Mouse (Mus musculus) heart, embryonic 11.5 days (tissue): ENCODE data around the gene Nav3. TPM values are rescaled to one million over a fixed set of nuclear protein-coding genes. Genes with fewer than 3 reads are reported as not detected.

Experiments
- ATAC-seq: fragments of 200-750 bp; cut with Nextera tagmentation; replicated peaks from 2 replicates; pipeline ENCODE4 v1.8.0; 2017; ENCODE audit warnings: moderate library complexity; ENCODE audit not compliant: insufficient number of reproducible peaks, low FRiP score, low TSS enrichment
- H3K27ac ChIP-seq: fragments of 300-500 bp; sonication (generic); 2 replicates; pipeline ENCODE4 v1.5.1; 2014; ENCODE audit warnings: mild to moderate bottlenecking, low read depth, low read length
- H3K27me3 ChIP-seq: fragments of 300-500 bp; sonication (generic); 2 replicates; pipeline ENCODE4 v1.6.1; 2014; ENCODE audit warnings: mild to moderate bottlenecking, low read length, mixed read lengths; ENCODE audit not compliant: control insufficient read depth, insufficient read depth
- H3K36me3 ChIP-seq: fragments of 300-500 bp; sonication (generic); 2 replicates; pipeline ENCODE4 v1.6.1; 2014; ENCODE audit warnings: mild to moderate bottlenecking, low read length, moderate library complexity, mixed read lengths; ENCODE audit not compliant: control insufficient read depth, insufficient read depth
- H3K4me1 ChIP-seq: fragments of 300-500 bp; sonication (generic); 2 replicates; pipeline ENCODE4 v1.6.1; 2014; ENCODE audit warnings: low read length; ENCODE audit not compliant: control insufficient read depth, insufficient read depth
- H3K4me2 ChIP-seq: fragments of 300-500 bp; sonication (generic); 2 replicates; pipeline ENCODE4 v1.6.1; 2014; ENCODE audit warnings: mild to moderate bottlenecking, moderate library complexity
- H3K4me3 ChIP-seq: fragments of 300-500 bp; sonication (generic); 2 replicates; pipeline ENCODE4 v1.5.1; 2014; ENCODE audit warnings: low read depth, low read length
- H3K9ac ChIP-seq: fragments of 300-500 bp; sonication (generic); 2 replicates; pipeline ENCODE4 v1.6.1; 2014; ENCODE audit warnings: mild to moderate bottlenecking, low read depth, low read length, moderate library complexity
- H3K9me3 ChIP-seq: fragments of 300-500 bp; sonication (generic); replicated peaks from 2 replicates; pipeline ENCODE4 v1.6.1; 2016; ENCODE audit warnings: low read length; ENCODE audit not compliant: control insufficient read depth
- WGBS: fragments of 180-500 bp; shearing (Covaris S2); extraction: QIAGEN DNeasy Blood & Tissue Kit; methylation state at CpG from one replicate; pipeline ENCODE4 v1.1.7; 2014; ENCODE audit not compliant: insufficient replicate concordance; 5-methylcytosine and 5-hydroxymethylcytosine counted together
- polyA plus RNA-seq: library from polyadenylated mRNA; unstranded; fragments of >200 nt; fragmentation: Nextera tagmentation; extraction: Ambion mirVana; gene quantifications from 2 replicates; pipeline ENCODE4 v1.2.1, GENCODE M21; 2014

Nav3 gene
- polyA plus RNA-seq, 1 experiment from 2014 or later = 1.9 TPM

GRCm38 (mm10) chr10:109864708-109865107, 591.3 kb downstream of the Nav3 start:
- Histone ChIP-seq H3K9ac (no peak overlapping the region), H3K4me2 (no peak overlapping the region), H3K9me3 (no peaks in the 10 kb centered on the region), H3K4me3 (no peak overlapping the region), H3K27ac (no peak overlapping the region), H3K36me3 (no peaks in the 10 kb centered on the region), H3K27me3 (no peaks in the 10 kb centered on the region), H3K4me1 (no peaks in the 10 kb centered on the region)
- 27% methylated on average over 4 of the region's 4 CpGs for WGBS
- ATAC-seq = no peak

GRCm38 (mm10) chr10:109861275-109861674, 594.7 kb downstream of the Nav3 start:
- 65% methylated on average over 2 of the region's 2 CpGs for WGBS
- H3K4me3 ChIP-seq = no peak overlapping the region
- H3K4me2 ChIP-seq = no peak overlapping the region
- H3K4me1 ChIP-seq = no peaks in the 10 kb centered on the region
- no peak overlapping the region for H3K27ac ChIP-seq
- no peaks in the 10 kb centered on the region for H3K27me3 ChIP-seq
- ATAC-seq = no peak
- H3K9me3 ChIP-seq = no peaks in the 10 kb centered on the region
- no peak overlapping the region for H3K9ac ChIP-seq
- H3K36me3 ChIP-seq = no peaks in the 10 kb centered on the region

GRCm38 (mm10) chr10:109858568-109858967, 597.4 kb downstream of the Nav3 start:
- no peak overlapping the region for H3K27ac ChIP-seq
- H3K4me3 ChIP-seq = no peak overlapping the region
- H3K4me1 ChIP-seq = no peaks in the 10 kb centered on the region
- no peaks in the 10 kb centered on the region for H3K36me3 ChIP-seq
- no peak overlapping the region for H3K9ac ChIP-seq
- H3K9me3 ChIP-seq = no peaks in the 10 kb centered on the region
- no peaks in the 10 kb centered on the region for H3K27me3 ChIP-seq
- no peak overlapping the region for H3K4me2 ChIP-seq
- ATAC-seq = no peak
- WGBS = 83% methylated on average over 2 of the region's 2 CpGs

GRCm38 (mm10) chr10:109852392-109852791, 603.6 kb downstream of the Nav3 start:
- no peak overlapping the region for H3K4me3 ChIP-seq
- H3K9me3 ChIP-seq = no peaks in the 10 kb centered on the region
- no peak overlapping the region for H3K27ac ChIP-seq
- no peaks in the 10 kb centered on the region for H3K36me3 ChIP-seq
- WGBS = 31% methylated on average over 7 of the region's 7 CpGs
- H3K9ac ChIP-seq = no peak overlapping the region
- ATAC-seq = peak; percentile 68; the same call in 1 of the 2 replicates
- no peak overlapping the region for H3K4me2 ChIP-seq
- H3K4me1 ChIP-seq = no peaks in the 10 kb centered on the region
- no peaks in the 10 kb centered on the region for H3K27me3 ChIP-seq

- Histone ChIP-seq H3K4me2 (no peak overlapping the region), H3K4me1 (no peaks in the 10 kb centered on the region), H3K4me3 (no peak overlapping the region), H3K36me3 (no peaks in the 10 kb centered on the region), H3K9ac (no peak overlapping the region), H3K9me3 (no peaks in the 10 kb centered on the region), H3K27ac (no peak overlapping the region), H3K27me3 (no peaks in the 10 kb centered on the region)
- WGBS = 74% methylated on average over 4 of the region's 4 CpGs
- ATAC-seq = no peak
Measured at GRCm38 (mm10) chr10:109847631-109848030, 608.4 kb downstream of the Nav3 start.

- H3K4me1 ChIP-seq = no peaks in the 10 kb centered on the region
- 71% methylated on average over 4 of the region's 4 CpGs for WGBS
- H3K9ac ChIP-seq = no peak overlapping the region
- no peak overlapping the region for H3K27ac ChIP-seq
- no peak overlapping the region for H3K4me2 ChIP-seq
- no peak for ATAC-seq
- H3K36me3 ChIP-seq = no peaks in the 10 kb centered on the region
- H3K27me3 ChIP-seq = no peaks in the 10 kb centered on the region
- H3K9me3 ChIP-seq = no peaks in the 10 kb centered on the region
- H3K4me3 ChIP-seq = no peak overlapping the region
Measured at GRCm38 (mm10) chr10:109843661-109844060, 612.3 kb downstream of the Nav3 start.

DNA sequence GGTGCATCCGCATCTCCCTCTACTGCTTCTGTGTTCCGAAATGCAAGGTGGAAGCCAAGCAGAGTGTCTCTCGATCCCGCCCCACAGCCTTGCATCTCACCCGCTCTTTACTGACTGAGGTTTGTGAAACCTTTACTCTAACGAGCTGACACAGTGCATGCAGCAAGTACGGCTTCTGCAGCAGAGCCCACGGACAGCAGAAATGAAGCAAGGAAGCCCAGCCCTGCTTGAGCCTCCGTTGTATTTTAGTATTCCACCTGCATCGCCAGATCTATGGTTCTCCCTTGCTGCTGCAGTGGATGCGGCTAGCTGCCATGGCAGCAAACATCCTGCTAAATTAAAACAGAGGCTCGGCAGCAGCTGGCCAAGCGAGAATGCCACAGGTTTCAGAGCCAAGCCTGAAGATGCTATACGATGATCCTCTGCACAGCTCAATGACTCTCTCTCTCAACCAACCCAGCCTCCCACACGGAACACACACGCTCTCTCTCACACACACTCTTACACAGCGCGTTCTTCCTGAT, 623.2 kb downstream of the Nav3 start:
- Histone ChIP-seq H3K4me1 (no peaks in the 10 kb centered on the region), H3K27ac (no peak overlapping the region), H3K36me3 (no peaks in the 10 kb centered on the region), H3K27me3 (no peaks in the 10 kb centered on the region), H3K4me3 (peak overlapping the region; percentile 8; the same call in 1 of the 2 replicates), H3K9me3 (no peaks in the 10 kb centered on the region), H3K9ac (no peak overlapping the region), H3K4me2 (peak overlapping the region; percentile 53)
- WGBS = 37% methylated on average over 18 of the region's 18 CpGs
- no peak for ATAC-seq

DNA sequence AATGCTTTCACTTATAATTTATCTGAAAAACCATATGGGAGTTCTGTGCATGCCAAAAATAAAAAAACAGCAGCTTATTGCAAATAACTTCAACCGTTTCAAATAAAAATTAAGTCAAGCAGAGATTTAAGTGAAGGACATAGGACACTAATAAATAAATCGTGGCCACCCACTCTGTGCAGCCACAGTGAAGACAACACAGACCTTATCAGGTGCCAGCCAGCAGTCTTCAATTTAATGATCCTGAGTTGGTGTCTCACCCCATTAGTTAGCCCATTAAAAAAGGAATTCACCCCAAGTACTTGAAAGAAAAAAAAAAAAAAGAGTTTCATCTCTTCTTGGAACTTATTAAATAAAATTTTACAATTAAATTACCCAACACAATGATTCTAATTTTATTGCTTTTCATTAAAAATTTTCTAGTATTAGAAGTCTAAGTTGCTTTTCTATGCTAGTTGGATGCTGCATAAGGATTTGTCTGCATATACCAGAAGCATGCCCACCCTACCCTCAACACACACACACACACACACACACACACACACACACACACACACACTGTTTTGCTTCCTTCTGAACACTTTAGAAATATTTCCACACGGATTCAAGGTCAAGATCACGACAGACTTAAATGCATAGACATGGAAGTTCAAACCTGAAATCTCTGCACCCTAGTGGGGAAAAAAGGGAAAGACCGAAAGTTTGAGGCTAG, 649.1 kb downstream of the Nav3 start:
- Histone ChIP-seq H3K4me1 (no peaks in the 10 kb centered on the region), H3K27me3 (no peaks in the 10 kb centered on the region), H3K27ac (no peak overlapping the region), H3K9ac (no peak overlapping the region), H3K9me3 (no peaks in the 10 kb centered on the region), H3K4me2 (no peak overlapping the region), H3K4me3 (no peak overlapping the region), H3K36me3 (no peaks in the 10 kb centered on the region)
- ATAC-seq = no peak
- WGBS = 68% methylated on average over 5 of the region's 5 CpGs

GRCm38 (mm10) chr10:109803441-109803840, 652.6 kb downstream of the Nav3 start:
- Histone ChIP-seq H3K27me3 (no peaks in the 10 kb centered on the region), H3K36me3 (no peaks in the 10 kb centered on the region), H3K9ac (no peak overlapping the region), H3K27ac (no peak overlapping the region), H3K4me3 (no peak overlapping the region), H3K4me1 (no peaks in the 10 kb centered on the region), H3K9me3 (no peaks in the 10 kb centered on the region), H3K4me2 (no peak overlapping the region)
- ATAC-seq = no peak
